Mouse (Mus musculus) heart, postnatal 10 days (tissue): ENCODE measurements around the gene Tagap1. TPM values are rescaled to one million over a fixed set of nuclear protein-coding genes. Genes with fewer than 3 reads are reported as not detected.
A peak's percentile ranks its signal among the peaks of the same experiment; 100 is the strongest.
"Not testable (repeated sequence)": the region's sequence is repeated elsewhere in the genome, so short reads cannot be mapped to it uniquely, and the experiment has no call there.

Source experiments
- DNase-seq, 2 experiments: peaks; one replicate each; pipeline ENCODE4 v3.0.0; 2021
- intact Hi-C: fragments of 180-260 bp; cut with DNase I; formaldehyde crosslinking; loops from one replicate; pipeline ENCODE4 v1.15.1; 2025
- total RNA-seq, 2 experiments: library from RNA; stranded (reverse); gene quantifications; 2 replicates each; pipeline ENCODE4 v1.2.3; 2021

The Tagap1 gene
- 1 to 10 TPM; 9.1 to 10.0 TPM for total RNA-seq

DNA sequence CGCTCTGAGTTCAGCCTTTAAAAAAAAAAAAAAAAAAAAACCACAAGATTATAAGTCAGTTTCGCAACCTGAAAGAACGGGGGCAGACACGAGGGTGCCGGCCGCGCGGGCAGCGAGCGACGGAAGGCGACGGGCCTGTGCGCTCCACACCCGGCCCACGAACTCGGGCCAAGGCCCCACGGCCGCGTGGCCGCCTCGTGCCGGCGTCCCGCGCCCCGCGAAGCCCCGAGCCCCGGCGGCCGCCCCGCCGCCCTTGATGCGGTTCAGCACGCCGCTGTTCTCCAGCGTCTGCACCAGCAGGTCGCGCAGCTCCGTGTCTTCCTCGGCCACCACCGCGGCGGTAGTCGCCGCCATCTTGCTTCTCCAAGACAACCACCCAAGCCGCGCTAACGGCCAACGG is at the start of gene Tagap1:
Gene Tagap1 (minus strand): TSS at position 381 of the 400 bp plus-strand sequence.
- intact Hi-C loops: not testable (repeated sequence)
- DNase-seq: peak; percentile 59 to 65

DNA sequence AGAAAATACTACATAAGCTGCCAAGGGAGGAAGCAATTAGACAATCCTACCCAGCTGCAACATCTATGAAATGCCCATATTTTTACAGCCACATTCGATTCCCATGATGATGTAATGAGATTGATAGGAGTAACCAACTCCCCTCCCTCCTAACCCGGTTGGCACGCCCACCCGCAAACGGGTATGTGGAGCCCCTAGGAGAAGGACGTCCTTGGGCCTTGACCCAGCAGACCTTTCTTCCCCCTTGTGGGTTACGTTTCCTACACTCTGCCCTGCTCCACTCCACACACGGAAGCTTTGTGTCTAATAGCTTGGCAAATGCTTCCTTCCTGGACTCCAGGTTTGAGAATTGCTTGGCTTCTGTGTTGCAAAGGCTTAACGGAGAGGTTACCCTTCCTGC is 48.9 kb upstream of the Tagap1 start:
- intact Hi-C loops, DNase-seq: not testable (repeated sequence)

DNA sequence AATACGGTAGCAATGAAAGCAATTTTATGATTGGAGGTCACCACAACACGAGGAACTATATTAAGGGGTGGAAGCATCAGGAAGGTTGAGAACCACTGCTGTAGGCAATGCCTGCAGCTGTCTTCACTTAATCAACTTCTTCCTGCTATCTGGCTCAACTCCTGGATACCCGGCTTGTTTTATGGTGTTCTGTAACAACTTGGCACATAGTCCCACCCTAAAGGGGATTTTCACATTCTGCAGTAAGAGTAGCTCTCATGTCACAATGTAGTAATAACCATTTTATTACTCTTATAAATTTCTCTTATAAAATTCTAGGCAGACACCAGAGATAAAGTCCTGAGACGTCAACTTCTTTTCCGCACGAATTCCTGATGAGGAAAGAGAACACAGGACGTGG is 48.5 kb upstream of the Tagap1 start:
- DNase-seq, intact Hi-C loops: not testable (repeated sequence)

DNA sequence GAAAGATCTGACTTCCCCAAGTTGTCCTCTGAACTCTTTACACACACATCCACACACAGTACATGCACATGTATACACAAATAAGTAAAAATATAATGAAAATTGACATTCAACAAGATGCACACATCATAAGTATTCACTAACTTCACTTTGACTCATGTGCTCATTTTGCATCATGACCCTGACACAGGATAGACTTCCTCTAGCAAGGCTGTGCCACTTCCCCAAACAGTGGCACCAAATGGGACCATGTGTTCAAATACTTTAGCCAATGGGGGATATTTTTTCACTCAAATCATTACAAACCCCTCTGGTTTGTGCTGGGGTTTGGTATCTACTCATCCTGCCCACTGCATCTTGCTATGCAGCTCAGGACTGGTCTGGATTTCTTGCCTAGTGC is 47.9 kb upstream of the Tagap1 start:
- DNase-seq: not testable (repeated sequence)

DNA sequence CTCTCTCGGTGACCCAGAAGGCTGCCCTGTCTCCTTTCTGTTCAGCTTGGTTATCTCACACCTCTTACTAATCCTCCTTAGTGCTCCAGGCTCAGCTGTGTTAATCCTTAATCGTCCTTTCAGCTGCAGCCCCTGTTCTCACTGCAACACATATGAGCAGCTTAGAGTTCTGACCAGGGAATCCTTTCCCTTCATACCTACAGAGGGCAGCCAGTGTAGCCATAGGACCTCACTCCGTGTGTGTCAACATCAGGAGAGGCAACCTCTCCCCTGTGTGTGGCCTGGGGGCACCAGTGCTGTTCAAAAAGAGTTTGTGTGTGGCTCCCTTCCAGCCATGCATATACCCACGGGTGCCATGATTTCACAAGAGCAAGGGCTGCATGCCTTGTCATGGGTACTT is 44.7 kb upstream of the Tagap1 start:
- intact Hi-C loops: not testable (repeated sequence)

More for the DNA sequence above, 47.9 kb upstream of the Tagap1 start:
- intact Hi-C loops: not testable (repeated sequence)

DNA sequence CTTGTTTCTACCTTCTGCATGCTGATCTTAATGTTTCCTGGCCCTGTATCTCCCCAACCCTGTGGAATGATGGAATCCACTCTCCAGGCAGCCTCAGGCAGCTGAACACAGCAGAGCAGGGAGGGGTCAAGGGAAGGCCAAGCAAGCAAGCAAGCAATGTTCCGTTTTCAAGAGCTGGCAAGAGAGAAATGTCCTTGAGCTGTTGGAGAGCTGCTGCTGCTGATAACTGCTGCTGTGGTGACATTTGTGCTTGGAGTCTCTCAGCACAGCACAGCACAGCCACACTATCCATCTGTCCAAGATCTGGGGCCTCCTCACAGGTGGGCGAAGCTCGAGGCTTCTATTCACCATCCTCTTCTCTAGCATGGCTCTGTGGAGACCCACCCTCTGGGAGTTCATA is 42.4 kb upstream of the Tagap1 start:
- DNase-seq, intact Hi-C loops: not testable (repeated sequence)

More for the DNA sequence above, 44.7 kb upstream of the Tagap1 start:
- not testable (repeated sequence) for DNase-seq

DNA sequence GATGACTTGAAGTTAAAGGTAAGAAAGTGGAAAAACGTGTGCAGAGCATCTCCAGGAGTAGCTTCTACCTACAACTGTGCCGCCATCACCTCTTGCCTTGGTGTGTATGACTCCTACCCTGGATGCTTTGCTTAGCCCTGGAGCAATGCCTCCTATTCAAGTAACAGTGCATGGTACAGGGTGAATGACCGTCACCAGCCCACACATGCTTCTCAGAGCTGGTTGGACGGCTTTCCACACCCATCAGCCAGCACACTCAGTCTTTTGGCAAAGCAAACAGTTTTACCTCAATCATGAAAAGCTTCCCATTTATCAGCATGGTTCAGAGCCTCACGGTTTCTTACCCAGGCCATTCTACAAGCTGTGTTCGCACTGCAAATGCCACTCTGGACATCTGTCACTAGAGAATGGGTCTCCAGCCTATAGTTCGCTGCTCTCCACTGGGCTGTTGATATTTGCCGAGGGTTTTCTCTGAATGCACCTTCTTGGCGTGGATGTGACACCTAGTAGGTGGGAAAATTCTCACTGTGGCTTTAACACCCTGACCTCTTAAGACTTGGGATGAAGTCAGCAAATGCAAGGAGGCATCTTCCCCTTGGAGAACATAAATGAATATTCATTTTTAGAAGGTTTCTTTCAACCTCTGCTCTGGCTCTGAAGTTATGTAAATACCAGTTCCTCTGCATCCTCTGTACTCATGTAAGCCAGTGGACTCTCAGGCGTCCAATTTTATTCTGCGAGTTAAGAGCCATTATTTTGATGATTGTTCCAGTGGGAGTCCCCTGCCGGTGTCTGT is 41.0 kb upstream of the Tagap1 start:
- intact Hi-C loops, DNase-seq: not testable (repeated sequence)

DNA sequence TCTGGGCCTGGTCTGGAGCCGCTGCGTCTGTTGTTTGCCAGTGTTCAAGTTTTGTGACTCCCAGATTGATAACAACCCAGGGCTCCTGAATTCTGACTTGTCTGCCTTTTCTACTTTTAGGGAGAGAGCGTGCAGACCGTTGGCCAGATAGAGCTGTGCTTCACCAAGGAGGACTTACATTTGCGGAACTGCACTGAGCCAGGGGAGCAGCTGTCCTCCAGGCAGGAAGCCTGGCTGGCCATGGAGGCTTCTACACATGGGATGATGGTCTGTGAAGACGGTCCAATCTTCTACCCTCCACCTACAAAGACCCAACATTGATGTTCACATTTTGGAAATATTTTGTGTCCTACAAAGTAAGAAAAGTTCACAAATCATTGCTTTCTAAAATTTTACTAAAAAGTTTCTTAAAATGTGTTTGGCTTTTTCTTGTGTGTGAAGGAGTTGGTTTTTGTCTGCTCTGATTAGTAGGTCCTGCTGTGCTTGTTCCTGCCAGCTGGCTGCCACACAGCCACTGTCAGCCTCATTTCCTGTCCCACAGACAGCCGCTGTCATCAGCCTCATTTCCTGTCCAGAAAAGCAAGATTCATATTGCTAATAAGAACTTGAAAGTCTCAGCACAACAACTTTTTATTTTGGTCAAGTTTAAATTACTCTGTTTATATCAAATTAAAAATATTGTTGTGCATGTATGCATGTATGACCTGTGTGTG is 37.0 kb upstream of the Tagap1 start:
- DNase-seq, intact Hi-C loops: not testable (repeated sequence)

DNA sequence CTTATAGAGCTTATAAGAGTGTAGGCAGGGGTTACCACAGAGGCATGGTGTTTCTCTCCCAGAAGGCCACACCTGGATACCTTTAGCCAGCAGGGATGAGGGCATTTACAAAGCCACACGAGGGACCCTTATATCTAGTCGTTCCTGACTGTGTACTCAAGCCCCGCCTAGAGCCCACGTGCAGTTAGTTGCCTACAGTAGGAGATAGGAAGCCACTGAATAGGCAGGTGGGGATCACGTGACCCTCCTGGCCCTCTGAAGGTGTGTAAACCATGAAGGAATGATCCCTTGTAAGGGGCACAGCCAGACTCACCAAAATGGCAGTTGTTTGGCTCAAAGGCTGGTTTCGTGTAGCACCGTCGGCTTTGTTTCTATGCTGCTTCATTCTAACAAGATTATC is 35.9 kb upstream of the Tagap1 start:
- intact Hi-C loops, DNase-seq: not testable (repeated sequence)

DNA sequence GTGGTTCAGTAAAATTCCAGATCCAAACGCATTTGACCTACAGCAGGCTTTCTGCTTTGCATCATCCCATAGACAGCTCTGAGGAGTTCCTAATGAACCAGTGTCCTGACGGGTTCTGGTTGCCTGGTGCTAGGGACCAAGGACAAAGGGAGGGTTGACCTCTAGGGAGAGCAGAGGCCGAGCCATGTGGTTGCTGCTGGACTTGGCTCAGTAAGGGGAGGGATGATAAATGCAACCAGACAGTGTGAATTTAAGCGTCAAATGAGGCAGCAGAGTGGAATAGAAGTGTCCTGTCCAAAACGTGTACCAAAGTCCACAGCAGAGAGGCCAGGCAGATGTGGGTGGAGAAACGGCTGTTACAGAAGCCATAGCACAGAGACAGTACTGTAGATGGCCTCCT is 34.5 kb upstream of the Tagap1 start:
- intact Hi-C loops, DNase-seq: not testable (repeated sequence)

DNA sequence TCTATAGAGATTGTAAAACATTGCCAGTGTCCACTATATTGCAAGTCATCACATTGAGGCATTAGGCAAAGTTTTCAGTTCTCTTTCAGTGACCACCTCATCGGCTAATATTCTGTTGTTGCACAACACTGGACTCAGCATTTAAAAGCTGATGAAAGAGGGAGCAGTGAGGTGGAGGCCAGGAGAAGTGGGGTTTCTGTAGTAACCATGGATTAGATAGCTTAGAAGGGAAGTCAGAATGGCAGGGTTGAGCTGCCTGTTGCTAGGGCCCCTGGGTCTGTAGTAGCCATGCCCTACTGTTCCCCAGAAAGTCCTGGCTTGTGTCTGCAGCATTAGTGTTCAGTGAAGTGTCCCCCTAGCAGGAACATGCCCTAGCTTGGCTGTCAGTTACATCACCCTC is 25.2 kb upstream of the Tagap1 start:
- DNase-seq, intact Hi-C loops: not testable (repeated sequence)

DNA sequence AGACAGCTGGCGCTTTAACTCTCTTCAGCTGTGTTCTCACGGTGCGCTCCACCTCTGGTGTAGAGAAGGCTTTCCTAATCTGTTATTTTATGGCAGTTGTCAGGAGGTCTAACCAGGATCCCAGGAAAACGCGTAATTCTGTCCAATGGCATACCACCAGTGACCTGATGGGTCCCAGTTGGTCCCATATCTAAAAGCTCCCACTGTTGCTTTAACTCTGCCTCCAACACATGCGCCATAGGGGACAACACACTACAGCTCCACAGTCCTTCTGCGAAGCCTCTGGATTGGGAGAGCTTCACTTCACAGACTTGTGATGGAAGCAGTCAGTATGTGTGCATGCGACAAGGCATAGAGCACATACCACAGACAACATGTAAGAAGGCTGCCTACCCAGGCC is 19.2 kb upstream of the Tagap1 start:
- DNase-seq, intact Hi-C loops: not testable (repeated sequence)

DNA sequence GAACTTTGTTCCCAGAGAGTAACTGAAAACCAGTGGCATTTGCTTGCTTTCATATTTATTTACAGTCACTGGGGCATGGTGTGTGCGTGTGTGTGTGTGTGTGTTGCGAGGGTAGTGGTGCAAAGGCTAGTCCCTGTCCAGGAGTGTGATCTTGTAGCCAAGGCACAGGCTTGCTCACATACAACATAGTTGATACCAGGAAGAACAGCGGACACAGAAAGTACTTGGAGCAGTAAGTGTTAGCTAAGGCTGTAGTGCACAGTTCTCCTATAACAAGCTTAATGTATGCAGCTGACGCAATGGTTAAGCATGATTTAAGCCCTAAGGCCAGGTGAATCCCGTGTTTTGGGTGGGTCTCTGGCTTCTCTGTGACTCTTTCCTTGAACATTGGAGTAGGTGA is 18.4 kb upstream of the Tagap1 start:
- intact Hi-C loops, DNase-seq: not testable (repeated sequence)

DNA sequence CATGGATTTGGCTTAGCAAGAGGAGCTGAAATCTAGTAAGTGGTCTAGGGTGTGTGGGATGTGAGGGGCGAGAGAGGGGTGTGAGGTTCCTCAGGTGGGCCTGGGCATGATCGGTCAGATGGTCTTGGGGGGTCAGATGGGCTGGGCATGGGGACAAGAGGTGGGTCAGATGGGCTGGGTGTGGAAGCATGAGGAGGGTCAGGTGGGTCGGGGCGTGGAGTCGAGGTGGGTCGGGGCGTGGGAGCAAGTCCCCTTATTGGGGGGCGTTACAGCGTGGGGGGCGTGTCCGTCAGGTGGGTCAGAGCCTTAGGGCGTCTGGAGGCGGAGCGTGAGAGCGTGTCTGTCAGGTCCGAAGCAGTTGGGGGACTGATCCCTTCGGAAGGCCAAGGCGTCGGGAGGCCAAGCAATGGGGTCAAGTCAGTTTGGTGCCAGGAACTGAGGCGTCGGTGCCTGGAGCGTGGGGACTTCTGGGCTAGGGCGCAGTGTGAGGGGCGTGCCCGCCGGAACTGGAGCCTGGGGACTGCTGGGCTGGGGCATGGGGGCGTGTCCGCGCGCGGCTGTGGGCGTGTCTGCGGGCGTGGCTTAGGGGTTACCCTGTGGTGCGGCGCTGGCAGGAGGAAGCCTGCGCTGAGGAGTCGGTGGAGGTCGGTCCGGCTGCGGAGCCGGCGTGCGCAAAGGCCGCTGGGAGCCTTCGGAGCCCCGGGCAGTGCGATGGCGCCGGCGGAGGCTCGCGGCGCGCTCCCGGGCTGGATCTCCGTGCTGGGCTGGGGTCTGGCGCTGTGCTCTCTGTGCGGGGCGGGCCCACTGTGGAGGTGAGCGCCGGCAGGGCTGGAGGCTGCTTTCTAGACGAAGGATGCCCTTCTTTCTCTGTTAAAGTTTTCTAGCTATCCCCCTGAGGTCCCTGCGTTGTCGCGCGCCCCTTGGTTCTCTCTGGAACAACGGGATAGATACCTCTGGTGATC is 17.6 kb upstream of the Tagap1 start, which contains the start of gene Gm49721:
Gene Gm49721 (plus strand): TSS at position 618 of the 962 bp plus-strand sequence.
- intact Hi-C loops: not testable (repeated sequence)
- DNase-seq: peak; percentile 77 to 79

DNA sequence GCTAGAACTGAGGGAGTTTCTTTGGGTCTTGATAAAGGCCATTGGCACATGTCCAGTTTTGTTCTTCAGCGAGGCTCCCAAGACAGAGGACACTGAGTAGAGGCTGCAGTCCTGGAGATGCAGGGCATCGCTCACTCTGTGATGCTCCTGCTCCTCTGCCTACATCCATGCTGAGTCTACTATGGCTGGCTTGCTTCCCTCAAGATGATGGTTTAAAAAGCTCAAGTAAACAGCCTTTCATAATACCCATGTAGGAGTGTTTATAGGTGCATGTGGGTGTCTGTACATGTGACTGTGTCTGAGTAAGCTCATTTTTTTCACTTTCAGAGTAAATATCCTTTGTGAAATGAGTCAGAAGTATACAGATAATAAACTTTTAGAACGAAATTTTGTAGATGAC is 14.0 kb upstream of the Tagap1 start:
- DNase-seq, intact Hi-C loops: not testable (repeated sequence)

DNA sequence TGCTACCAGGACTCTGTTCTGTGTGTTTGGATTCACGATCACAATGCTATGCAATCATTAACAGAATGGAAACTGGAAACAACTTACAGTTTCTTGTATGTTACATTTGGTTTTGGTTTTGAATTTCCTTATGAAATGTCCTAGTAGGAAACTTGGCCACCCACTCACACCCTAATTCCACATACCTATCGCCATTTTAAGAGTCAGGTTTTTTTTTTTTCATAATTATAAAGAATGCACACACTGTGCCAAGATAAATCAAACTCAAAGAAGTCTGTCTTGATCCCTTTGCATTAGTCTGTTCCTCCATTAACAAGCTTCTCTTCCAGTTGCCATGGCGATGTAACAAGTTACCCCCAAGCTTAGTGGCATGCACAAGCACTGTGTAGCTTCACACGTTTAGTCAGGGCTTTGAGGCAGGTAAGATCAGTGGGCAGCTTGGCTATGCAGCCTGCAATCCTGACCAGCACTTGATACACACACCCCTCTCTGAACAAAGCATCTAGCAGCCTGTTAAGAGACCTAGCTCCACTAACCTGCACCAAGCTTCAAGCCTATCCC is 12.0 kb upstream of the Tagap1 start:
- DNase-seq, intact Hi-C loops: not testable (repeated sequence)

DNA sequence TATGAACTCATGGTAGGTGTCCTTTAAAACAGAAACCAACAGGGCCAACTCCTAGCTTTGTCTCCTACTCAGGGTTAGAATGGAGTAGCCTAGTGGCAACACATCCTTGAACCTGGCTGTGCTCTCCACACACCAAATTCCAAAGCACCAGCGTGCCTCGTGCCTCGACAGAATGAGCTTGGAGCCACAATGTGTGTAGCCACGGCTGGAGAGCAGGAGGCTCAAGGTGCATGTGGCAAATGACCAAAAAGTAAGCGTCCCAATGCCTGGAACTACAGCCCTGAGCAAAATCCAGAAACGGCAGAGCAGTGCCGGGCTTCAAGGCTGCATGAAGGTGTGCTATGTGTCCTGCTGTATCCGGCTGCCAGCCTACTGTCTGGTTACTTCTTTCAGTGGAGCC is 10.3 kb upstream of the Tagap1 start:
- intact Hi-C loops, DNase-seq: not testable (repeated sequence)

DNA sequence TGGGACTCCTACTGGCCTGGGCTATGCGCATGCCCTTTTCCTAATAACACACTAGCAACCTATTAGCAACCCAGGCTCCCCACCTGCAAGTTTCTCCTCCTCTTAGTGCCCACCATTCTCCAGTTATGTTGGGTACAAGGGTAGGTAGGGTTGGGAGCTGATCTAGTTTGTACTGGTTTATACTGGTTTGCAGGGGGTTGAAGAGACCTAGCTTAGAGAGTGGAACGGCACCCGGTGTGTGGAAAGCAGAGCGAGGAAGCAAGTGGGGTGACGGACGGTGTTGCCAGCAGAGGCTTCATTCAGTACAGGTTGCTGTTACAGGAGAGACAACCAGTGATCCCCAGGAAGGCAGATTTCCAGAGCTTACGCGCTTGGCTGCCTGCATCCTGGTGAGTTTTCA is 9.4 kb upstream of the Tagap1 start, which contains the start of gene Rnaset2b:
Gene Rnaset2b (plus strand): TSS at position 301 of the 400 bp plus-strand sequence.
- intact Hi-C loops: not testable (repeated sequence)

DNA sequence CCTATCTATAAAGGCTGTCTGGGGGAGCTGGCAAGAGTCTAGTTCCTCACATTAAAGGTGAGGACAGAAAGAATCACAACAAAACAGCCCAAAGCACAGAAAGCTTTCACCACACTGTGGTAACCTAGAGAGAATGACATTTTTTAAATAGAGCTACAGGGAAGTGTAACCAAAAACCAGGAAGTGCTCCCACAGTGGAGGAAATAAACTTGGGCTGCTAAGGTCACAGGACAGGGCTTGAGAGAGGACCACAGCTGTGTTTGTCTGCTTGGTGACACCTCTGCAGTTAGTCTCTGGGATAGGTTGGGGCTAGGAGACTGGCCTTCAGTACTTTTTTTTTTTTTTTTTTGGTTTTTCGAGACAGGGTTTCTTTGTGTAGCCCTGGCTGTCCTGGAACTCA is 6.7 kb upstream of the Tagap1 start:
- intact Hi-C loops, DNase-seq: not testable (repeated sequence)

More for the DNA sequence above, 9.4 kb upstream of the Tagap1 start, which contains the start of gene Rnaset2b:
- DNase-seq: not testable (repeated sequence)

DNA sequence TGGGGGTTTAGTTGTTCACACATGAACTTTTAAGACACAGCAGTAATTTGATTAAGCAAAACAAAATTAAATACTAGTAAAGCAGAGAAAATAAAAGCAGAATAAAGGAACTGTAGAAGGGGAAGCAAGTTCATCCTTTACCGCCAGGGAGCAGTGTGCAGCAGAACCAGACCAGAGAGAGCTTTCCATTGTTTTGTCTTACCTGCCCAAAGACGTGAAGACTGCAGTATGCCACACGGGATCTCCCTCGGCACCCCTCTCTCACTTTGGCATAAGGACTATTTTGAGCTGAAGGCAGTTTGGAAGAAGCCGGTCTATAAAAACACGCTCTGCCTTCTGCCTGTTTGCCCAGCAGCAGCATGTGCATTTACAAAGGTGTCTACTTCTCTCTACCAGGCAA is 4.4 kb upstream of the Tagap1 start:
- intact Hi-C loops: not testable (repeated sequence)
- peak in 1 of 2 experiments; percentile 38 for DNase-seq
